9 mouse cellular contexts compared by ENCODE assay signal in genomic region chr8:124585718-124586425, GRCm38 (mm10). TPM values are rescaled to one million over a fixed set of nuclear protein-coding genes. Genes with fewer than 3 reads are reported as not detected.
A peak's percentile ranks its signal among the peaks of the same experiment; 100 is the strongest.
DNase-seq lines count a peak whose midpoint lies in the region; ATAC-seq lines count a peak whose summit lies in the region.
"Had no signal": no experiment of that assay in that cellular context is flagged by ENCODE, and none has a peak within 500 bp of the region (broad histone marks: within the 10 kb centered on the region; RNA-seq: fewer than 3 reads in every experiment).

No protein-coding gene starts in this region.

- H3K27me3 ChIP-seq in liver, embryonic 15.5 days: no peaks in the 10 kb centered on the region
- H3K27me3 ChIP-seq in liver, embryonic 12.5 days (replicated peaks): no peaks in the 10 kb centered on the region
- no peaks in the 10 kb centered on the region for H3K27me3 ChIP-seq in heart, embryonic 16.5 days (ENCODE audit: control insufficient read depth, insufficient read depth, low read length)
- H3K27me3 ChIP-seq in neural tube, embryonic 14.5 days (ENCODE audit: control insufficient read depth, insufficient read depth, low read length): no peaks in the 10 kb centered on the region

- peak; percentile 44 for ATAC-seq in liver, embryonic 15.5 days (ENCODE audit: insufficient read depth)
- no peak for ATAC-seq in liver, embryonic 12.5 days
- ATAC-seq in heart, embryonic 16.5 days (replicated peaks; ENCODE audit: extremely low read depth, insufficient read depth, low FRiP score): peak; percentile 83
- ATAC-seq in neural tube, embryonic 14.5 days (ENCODE audit: low read depth): no peak

- no peak overlapping the region for H3K9ac ChIP-seq in liver, embryonic 15.5 days
- no peak overlapping the region for H3K9ac ChIP-seq in liver, embryonic 12.5 days
- no peak overlapping the region; the same call in 1 of the 2 replicates for H3K9ac ChIP-seq in heart, embryonic 16.5 days (ENCODE audit: low read length)
- no peak overlapping the region for H3K9ac ChIP-seq in neural tube, embryonic 14.5 days (replicated peaks; ENCODE audit: low read depth, low read length)

- no peak overlapping the region for H3K4me3 ChIP-seq in liver, embryonic 15.5 days (replicated peaks)
- H3K4me3 ChIP-seq in liver, embryonic 12.5 days: no peak overlapping the region
- H3K4me3 ChIP-seq in heart, embryonic 16.5 days (ENCODE audit: low read length): no peak overlapping the region
- H3K4me3 ChIP-seq in neural tube, embryonic 14.5 days (ENCODE audit: low read depth, low read length): no peak overlapping the region

- H3K4me2 ChIP-seq in liver, embryonic 15.5 days: no peak overlapping the region
- no peak overlapping the region for H3K4me2 ChIP-seq in liver, embryonic 12.5 days
- no peak overlapping the region for H3K4me2 ChIP-seq in heart, embryonic 16.5 days (ENCODE audit: low read depth, low read length)
- H3K4me2 ChIP-seq in neural tube, embryonic 14.5 days (ENCODE audit: low read depth, low read length): no peak overlapping the region

- WGBS in liver, embryonic 15.5 days (ENCODE audit: insufficient replicate concordance): 29% methylated on average over 3 of the region's 3 CpGs
- WGBS in liver, embryonic 12.5 days (ENCODE audit: insufficient replicate concordance): 30% methylated on average over 3 of the region's 3 CpGs
- WGBS in heart, embryonic 16.5 days: 34% methylated on average over 3 of the region's 3 CpGs
- 58% methylated on average over 2 of the region's 3 CpGs for WGBS in neural tube, embryonic 14.5 days

- H3K36me3 ChIP-seq in liver, embryonic 15.5 days (replicated peaks): no peaks in the 10 kb centered on the region
- H3K36me3 ChIP-seq in liver, embryonic 12.5 days: no peaks in the 10 kb centered on the region
- H3K36me3 ChIP-seq in heart, embryonic 16.5 days (ENCODE audit: control insufficient read depth, insufficient read depth): no peaks in the 10 kb centered on the region
- no peaks in the 10 kb centered on the region for H3K36me3 ChIP-seq in neural tube, embryonic 14.5 days (ENCODE audit: control insufficient read depth, insufficient read depth, low read length)

- H3K9me3 ChIP-seq in liver, embryonic 15.5 days (replicated peaks): no peaks in the 10 kb centered on the region
- H3K9me3 ChIP-seq in liver, embryonic 12.5 days (replicated peaks): no peaks in the 10 kb centered on the region
- H3K9me3 ChIP-seq in heart, embryonic 16.5 days (replicated peaks; ENCODE audit: control insufficient read depth, low read length): no peaks in the 10 kb centered on the region
- H3K9me3 ChIP-seq in neural tube, embryonic 14.5 days (ENCODE audit: control insufficient read depth, low read length): no peaks in the 10 kb centered on the region

- DNase-seq in adrenal gland, postnatal 10 days: peak; percentile 63
- no peak for DNase-seq in adrenal gland, adult 18-20 months (ENCODE audit: low spot score in 2 of 2)
- no peak for DNase-seq in MN1 (ENCODE audit: low spot score)
- DNase-seq in embryo, embryonic 10 days (ENCODE audit: low spot score): no peak

- no peak overlapping the region for H3K27ac ChIP-seq in liver, embryonic 15.5 days (replicated peaks)
- H3K27ac ChIP-seq in liver, embryonic 12.5 days: no peak overlapping the region
- H3K27ac ChIP-seq in heart, embryonic 16.5 days (ENCODE audit: low read length): peak overlapping the region; percentile 3
- H3K27ac ChIP-seq in neural tube, embryonic 14.5 days (ENCODE audit: low read depth, low read length): peak overlapping the region; percentile 44; the same call in 1 of the 2 replicates

- peaks cover 8% of the 10 kb centered on the region; the same call in 1 of the 2 replicates for H3K4me1 ChIP-seq in liver, embryonic 15.5 days (replicated peaks)
- 0 out of 2 replicates have a peak, but pooled peaks cover 8% of the 10 kb centered on the region for H3K4me1 ChIP-seq in liver, embryonic 12.5 days
- H3K4me1 ChIP-seq in heart, embryonic 16.5 days (ENCODE audit: control insufficient read depth, insufficient read depth, low read length): peaks cover 15% of the 10 kb centered on the region
- no peaks in the 10 kb centered on the region for H3K4me1 ChIP-seq in neural tube, embryonic 14.5 days (ENCODE audit: control insufficient read depth, insufficient read depth, low read length)

RNA-seq across cellular contexts. Expression of gene Capn9, which starts 10.0 kb away (rescaled TPM):
- under 1 TPM in 1 of 2 experiments, not detected in 1; 0.18 TPM for total RNA-seq in adrenal gland, postnatal 10 days (2021)
- total RNA-seq in adrenal gland, adult 18-20 months (2021): under 1 TPM in 1 of 2 experiments, not detected in 1; 0.36 TPM
- polyA plus RNA-seq in liver, embryonic 15.5 days (2015; fragmentation: Nextera tagmentation; extraction: Ambion mirVana): 0.03 TPM in 1 of 2 replicates, not detected in the other
- 0.05 TPM in 1 of 2 replicates, not detected in the other for polyA plus RNA-seq in liver, embryonic 12.5 days (2016; fragmentation: Nextera tagmentation; extraction: Ambion mirVana)
- 0.16 and 0.39 TPM in 2 replicates for polyA plus RNA-seq in heart, embryonic 16.5 days (2015; fragmentation: Nextera tagmentation; extraction: Ambion mirVana)
- 0.26 and 0.36 TPM in 2 replicates for polyA plus RNA-seq in neural tube, embryonic 14.5 days (2014; fragmentation: Nextera tagmentation; extraction: Ambion mirVana)
- polyA plus RNA-seq: limb, embryonic 11.5 days had no signal

RNA-seq across cellular contexts. Expression of gene Agt, which starts 16.4 kb away (rescaled TPM):
- 100 to 1,000 TPM; 124 to 320 TPM for total RNA-seq in adrenal gland, postnatal 10 days (2021)
- total RNA-seq in adrenal gland, adult 18-20 months (2021): 10 to 100 TPM in 1 of 2 experiments, 1 to 10 TPM in 1; 1.8 to 11.9 TPM
- 183 and 228 TPM in 2 replicates for polyA plus RNA-seq in liver, embryonic 15.5 days (2015; fragmentation: Nextera tagmentation; extraction: Ambion mirVana)
- 23.3 and 25.9 TPM in 2 replicates for polyA plus RNA-seq in liver, embryonic 12.5 days (2016; fragmentation: Nextera tagmentation; extraction: Ambion mirVana)
- 2.1 and 2.6 TPM in 2 replicates for polyA plus RNA-seq in heart, embryonic 16.5 days (2015; fragmentation: Nextera tagmentation; extraction: Ambion mirVana)
- polyA plus RNA-seq in neural tube, embryonic 14.5 days (2014; fragmentation: Nextera tagmentation; extraction: Ambion mirVana): 0.63 and 1.5 TPM in 2 replicates
- polyA plus RNA-seq: limb, embryonic 11.5 days had no signal

Comparison
In these comparisons a context has a peak if more than half of its experiments do, and no peak if none do; other contexts are left out.
1. ATAC-seq: peak in liver, embryonic 15.5 days (single experiment) and heart, embryonic 16.5 days (single experiment); none in liver, embryonic 12.5 days (single experiment) and neural tube, embryonic 14.5 days (single experiment).
2. H3K27ac ChIP-seq: peak in heart, embryonic 16.5 days (single experiment) and neural tube, embryonic 14.5 days (single experiment); none in liver, embryonic 15.5 days (single experiment) and liver, embryonic 12.5 days (single experiment).